Mouse (Mus musculus): ENCODE results near the gene Tmem217.

- TF ChIP-seq ZNF384 (IDR thresholded peaks at IDR 0.05; ENCODE audit: low read depth, low read length) (no peak), HCFC1 (IDR thresholded peaks at IDR 0.05; ENCODE audit: borderline replicate concordance, insufficient read depth, low read length) (no peak), CHD2 (IDR thresholded peaks at IDR 0.05; ENCODE audit: low read depth, low read length) (no peak), MAFK (IDR thresholded peaks at IDR 0.05; ENCODE audit: insufficient read depth, low read depth, low read length) (no peak), ZC3H11A (IDR thresholded peaks at IDR 0.05; ENCODE audit: borderline replicate concordance, low read depth, low read length) (no peak)
These were observed 50.0 kb downstream of the Tmem217 start for GRCm38 (mm10) chr17:29502005-29502668.
